Mouse (Mus musculus) effector memory CD4-positive, alpha-beta T cell, adult 7 months (primary cell): Measurements from ENCODE around the gene Vmn1r138. TPM values are rescaled to one million over a fixed set of nuclear protein-coding genes. Genes with fewer than 3 reads are reported as not detected.

ENCODE experiments used
- polyA plus RNA-seq: library from polyadenylated mRNA; unstranded; fragments of 100-300 nt; shearing (Covaris generic); gene quantifications from one replicate; pipeline ENCODE4 v1.2.1, GENCODE M21; 2017

Vmn1r138 gene
- polyA plus RNA-seq = not detected

GRCm38 (mm10) chr7:22028797-22029196, at the start of gene Vmn1r138:
Gene Vmn1r138 (minus strand): TSS chr7:22028897.

GRCm38 (mm10) chr7:22068757-22069156, 40.1 kb upstream of the Vmn1r138 start, which contains the start of gene Vmn1r139:
Gene Vmn1r139 (plus strand): TSS chr7:22069057.

GRCm38 (mm10) chr7:22056205-22056604, 27.5 kb upstream of the Vmn1r138 start, which contains the start of gene Gm6176:
Gene Gm6176 (minus strand): TSS chr7:22056305.

GRCm38 (mm10) chr7:21994287-21994686, 34.4 kb downstream of the Vmn1r138 start, which contains the start of gene Vmn1r137:
Gene Vmn1r137 (plus strand): TSS chr7:21994587.

Other genes starting within 250 kb of the Vmn1r138 start
- gene Gm4177, start 232.2 kb downstream of the Vmn1r138 start, polyA plus RNA-seq = not detected
- gene Vmn1r135, start 196.5 kb downstream of the Vmn1r138 start, polyA plus RNA-seq = not detected
- not detected for gene Gm5725, start 184.6 kb downstream of the Vmn1r138 start, polyA plus RNA-seq
- 0.69 TPM for gene Gm5891, start 107.6 kb downstream of the Vmn1r138 start, polyA plus RNA-seq
- not detected for gene Vmn1r137, start 34.3 kb downstream of the Vmn1r138 start, polyA plus RNA-seq
- gene Gm6176, start 27.4 kb upstream of the Vmn1r138 start, polyA plus RNA-seq = not detected
- not detected for gene Vmn1r139, start 40.2 kb upstream of the Vmn1r138 start, polyA plus RNA-seq
- not detected for gene Gm16451, start 89.3 kb upstream of the Vmn1r138 start, polyA plus RNA-seq
- not detected for gene Gm10666, start 105.8 kb upstream of the Vmn1r138 start, polyA plus RNA-seq
- gene Vmn1r142, start 135.1 kb upstream of the Vmn1r138 start, polyA plus RNA-seq = not detected
- gene Vmn1r143, start 160.5 kb upstream of the Vmn1r138 start, polyA plus RNA-seq = 0.55 TPM
- not detected for gene Gm8653, start 172.4 kb upstream of the Vmn1r138 start, polyA plus RNA-seq
- gene Gm8453, start 200.6 kb upstream of the Vmn1r138 start, polyA plus RNA-seq = not detected